Mouse (Mus musculus) NIH3T3 (cell line): Measurements from ENCODE around the gene Kbtbd7.
A peak's percentile ranks its signal among the peaks of the same experiment; 100 is the strongest.
"Not testable (repeated sequence)": the region's sequence is repeated elsewhere in the genome, so short reads cannot be mapped to it uniquely, and the experiment has no call there.

ENCODE experiments used
- DNase-seq: peaks from one replicate; pipeline ENCODE4 v3.0.0-alpha.2; 2012; ENCODE audit warnings: low read depth

Gene Kbtbd7

GRCm38 (mm10) chr14:79451681-79452590, 25.6 kb downstream of the Kbtbd7 start, which contains the start of gene Kbtbd6:
Gene Kbtbd6, plus strand, starts transcription at chr14:79451835.
- DNase-seq = peak; percentile 66

- DNase-seq = not testable (repeated sequence)
These were observed 26.3 kb downstream of the Kbtbd7 start for GRCm38 (mm10) chr14:79452591-79452934.

GRCm38 (mm10) chr14:79460401-79460800, 34.1 kb downstream of the Kbtbd7 start:
- DNase-seq = no peak

GRCm38 (mm10) chr14:79460988-79461387, 34.7 kb downstream of the Kbtbd7 start:
- no peak for DNase-seq

GRCm38 (mm10) chr14:79465623-79466022, 39.3 kb downstream of the Kbtbd7 start:
- peak; percentile 50 for DNase-seq

GRCm38 (mm10) chr14:79467621-79468020, 41.3 kb downstream of the Kbtbd7 start:
- peak; percentile 83 for DNase-seq

- no peak for DNase-seq
These were observed 47.1 kb downstream of the Kbtbd7 start for GRCm38 (mm10) chr14:79473384-79473783.
